Mouse (Mus musculus): Measurements from ENCODE around the gene Chrna1.

GRCm38 (mm10) chr2:73563690-73564089 lies 16.4 kb downstream of the Chrna1 start:
- TF ChIP-seq POLR2A (IDR thresholded peaks at IDR 0.05; ENCODE audit: extremely low read depth, insufficient read depth, low read length) (no peak), CTCF (IDR thresholded peaks at IDR 0.05; ENCODE audit: extremely low read depth, insufficient read depth, low read length) (no peak)

Measured in cortical plate, adult 2 months (tissue).